Mouse (Mus musculus): Measurements from ENCODE around the gene Cacna1a. TPM values are rescaled to one million over a fixed set of nuclear protein-coding genes. Genes with fewer than 3 reads are reported as not detected.

The Cacna1a gene
- polyA plus RNA-seq, 1 experiment from 2014 or later: 3.3 TPM

DNA sequence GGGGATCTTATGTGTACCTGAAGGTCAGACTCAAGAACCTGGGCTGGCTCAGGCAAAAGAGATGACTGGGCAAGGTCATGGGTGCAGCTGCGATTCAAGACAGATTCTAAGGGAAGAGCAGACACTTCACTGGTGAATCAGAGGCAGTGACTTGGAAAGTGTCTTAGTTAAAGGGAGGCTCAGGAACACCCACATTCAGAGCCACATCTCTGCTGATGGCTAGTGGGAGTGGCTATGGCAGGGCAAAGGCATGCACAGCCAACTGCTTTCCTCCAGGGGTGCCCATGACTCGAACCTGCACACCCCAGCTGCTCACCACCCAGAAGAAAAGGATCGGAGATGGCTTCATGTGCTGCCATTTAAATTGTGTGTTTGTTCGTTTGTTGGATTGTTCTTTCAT lies 169.7 kb downstream of the Cacna1a start:
- Histone ChIP-seq H3K4me3 (replicated peaks) (no peak overlapping the region), H3K27me3 (replicated peaks) (peaks cover 53% of the 10 kb centered on the region), H3K27ac (no peak overlapping the region), H3K4me1 (replicated peaks) (0 out of 2 replicates have a peak, but pooled peaks cover 5% of the 10 kb centered on the region), H3K9me3 (no peaks in the 10 kb centered on the region), H3K4me2 (replicated peaks) (no peak overlapping the region), H3K9ac (no peak overlapping the region), H3K36me3 (no peaks in the 10 kb centered on the region)
- no peak for ATAC-seq
- WGBS: 82% methylated on average over 4 of the region's 4 CpGs

DNA sequence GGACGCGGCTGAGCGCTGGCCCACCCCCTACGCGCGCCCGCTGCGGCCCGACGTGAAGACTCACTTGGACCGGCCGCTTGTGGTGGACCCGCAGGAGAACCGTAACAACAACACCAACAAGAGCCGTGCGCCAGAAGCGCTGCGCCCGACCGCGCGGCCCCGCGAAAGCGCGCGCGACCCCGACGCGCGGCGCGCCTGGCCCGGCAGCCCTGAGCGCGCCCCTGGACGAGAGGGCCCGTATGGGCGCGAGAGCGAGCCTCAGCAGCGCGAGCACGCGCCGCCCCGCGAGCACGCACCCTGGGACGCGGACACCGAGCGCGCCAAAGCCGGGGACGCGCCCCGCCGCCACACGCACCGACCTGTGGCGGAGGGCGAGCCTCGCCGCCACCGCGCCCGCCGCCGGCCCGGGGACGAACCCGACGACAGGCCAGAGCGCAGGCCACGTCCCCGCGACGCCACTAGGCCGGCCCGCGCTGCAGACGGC lies 170.9 kb downstream of the Cacna1a start:
- Histone ChIP-seq H3K4me1 (replicated peaks) (0 out of 2 replicates have a peak, but pooled peaks cover 5% of the 10 kb centered on the region), H3K36me3 (no peaks in the 10 kb centered on the region), H3K9me3 (no peaks in the 10 kb centered on the region), H3K4me2 (replicated peaks) (peak overlapping the region; percentile 76), H3K27ac (no peak overlapping the region), H3K4me3 (replicated peaks) (peak overlapping the region; percentile 40), H3K9ac (no peak overlapping the region), H3K27me3 (replicated peaks) (peaks cover 53% of the 10 kb centered on the region)
- WGBS: under 1% methylated on average over 84 of the region's 84 CpGs
- ATAC-seq: no peak

GRCm38 (mm10) chr8:84561698-84562097 lies 173.5 kb downstream of the Cacna1a start:
- H3K4me3 ChIP-seq (replicated peaks): no peak overlapping the region
- no peak overlapping the region for H3K27ac ChIP-seq
- H3K9me3 ChIP-seq: no peaks in the 10 kb centered on the region
- H3K27me3 ChIP-seq (replicated peaks): peaks cover 44% of the 10 kb centered on the region
- 0 out of 2 replicates have a peak, but pooled peaks cover 5% of the 10 kb centered on the region for H3K4me1 ChIP-seq (replicated peaks)
- H3K9ac ChIP-seq: no peak overlapping the region
- ATAC-seq: no peak
- WGBS: 72% methylated on average over 4 of the region's 4 CpGs
- H3K4me2 ChIP-seq (replicated peaks): no peak overlapping the region
- H3K36me3 ChIP-seq: no peaks in the 10 kb centered on the region

DNA sequence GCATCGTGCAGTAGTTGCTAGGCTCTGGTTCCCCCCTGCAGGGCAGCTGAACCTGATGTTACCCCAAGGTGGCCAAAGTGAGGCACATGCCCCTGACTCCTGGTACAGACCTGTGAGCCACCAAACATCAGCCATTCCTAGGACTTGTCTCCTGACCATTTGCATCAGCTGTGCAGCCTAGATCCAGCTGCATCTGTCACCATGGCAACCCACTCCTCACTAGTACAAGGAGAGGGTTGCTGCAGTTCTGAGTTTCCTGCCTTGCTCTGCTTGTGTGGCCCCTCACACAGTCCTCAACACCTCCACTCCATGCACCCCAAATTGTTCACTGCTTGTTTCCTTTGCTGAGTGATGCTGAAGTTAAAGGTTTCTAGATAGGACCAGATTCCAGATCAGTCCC lies 175.8 kb downstream of the Cacna1a start:
- H3K4me1 ChIP-seq (replicated peaks): 0 out of 2 replicates have a peak, but pooled peaks cover 2% of the 10 kb centered on the region
- H3K27me3 ChIP-seq (replicated peaks): peaks cover 20% of the 10 kb centered on the region
- H3K9me3 ChIP-seq: no peaks in the 10 kb centered on the region
- no peak overlapping the region for H3K27ac ChIP-seq
- no peak overlapping the region for H3K9ac ChIP-seq
- no peak overlapping the region for H3K4me3 ChIP-seq (replicated peaks)
- no peaks in the 10 kb centered on the region for H3K36me3 ChIP-seq
- WGBS: 76% methylated on average over 1 of the region's 1 CpGs
- no peak for ATAC-seq
- H3K4me2 ChIP-seq (replicated peaks): no peak overlapping the region

DNA sequence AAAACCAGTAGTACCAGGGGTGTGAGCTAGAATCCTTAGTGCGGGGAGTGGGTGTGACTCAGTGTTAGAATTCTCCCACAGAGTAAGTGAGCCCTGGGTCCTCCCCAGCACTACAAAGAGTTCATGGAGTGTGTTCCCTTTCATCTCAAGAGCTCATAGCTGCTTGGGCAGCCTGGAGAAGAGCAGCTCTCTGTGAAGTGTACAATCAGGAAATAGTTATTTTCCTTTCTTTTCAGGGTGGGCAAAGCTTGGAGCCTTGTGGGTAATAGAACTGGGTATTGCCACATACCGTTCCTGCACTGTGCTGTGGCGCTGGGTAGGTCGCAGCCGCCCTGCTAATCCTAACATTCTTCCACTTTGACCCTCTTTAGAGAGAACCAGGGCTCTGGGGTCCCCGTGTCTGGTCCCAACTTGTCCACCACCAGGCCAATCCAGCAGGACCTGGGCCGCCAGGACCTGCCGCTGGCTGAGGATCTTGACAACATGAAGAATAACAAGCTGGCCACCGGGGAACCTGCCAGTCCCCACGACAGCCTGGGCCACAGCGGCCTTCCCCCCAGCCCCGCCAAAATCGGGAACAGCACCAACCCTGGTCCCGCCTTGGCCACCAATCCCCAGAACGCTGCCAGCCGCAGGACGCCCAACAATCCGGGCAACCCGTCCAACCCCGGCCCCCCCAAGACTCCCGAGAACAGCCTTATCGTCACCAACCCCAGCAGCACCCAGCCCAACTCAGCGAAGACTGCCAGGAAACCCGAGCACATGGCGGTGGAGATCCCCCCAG lies 177.5 kb downstream of the Cacna1a start:
- H3K4me2 ChIP-seq (replicated peaks): no peak overlapping the region
- no peak overlapping the region for H3K9ac ChIP-seq
- peaks cover 8% of the 10 kb centered on the region for H3K27me3 ChIP-seq (replicated peaks)
- no peaks in the 10 kb centered on the region for H3K36me3 ChIP-seq
- no peak overlapping the region for H3K4me3 ChIP-seq (replicated peaks)
- no peak for ATAC-seq
- no peak overlapping the region for H3K27ac ChIP-seq
- no peaks in the 10 kb centered on the region for H3K9me3 ChIP-seq
- no peaks in the 10 kb centered on the region for H3K4me1 ChIP-seq (replicated peaks)
- WGBS: 72% methylated on average over 25 of the region's 25 CpGs

GRCm38 (mm10) chr8:84566816-84567413 lies 178.7 kb downstream of the Cacna1a start:
- Histone ChIP-seq H3K27me3 (replicated peaks) (peaks cover 5% of the 10 kb centered on the region), H3K4me1 (replicated peaks) (no peaks in the 10 kb centered on the region), H3K36me3 (no peaks in the 10 kb centered on the region), H3K4me3 (replicated peaks) (no peak overlapping the region), H3K9ac (no peak overlapping the region), H3K9me3 (no peaks in the 10 kb centered on the region), H3K27ac (no peak overlapping the region), H3K4me2 (replicated peaks) (no peak overlapping the region)
- no peak for ATAC-seq
- WGBS: 76% methylated on average over 12 of the region's 12 CpGs

GRCm38 (mm10) chr8:84567541-84567940 lies 179.3 kb downstream of the Cacna1a start:
- Histone ChIP-seq H3K36me3 (no peaks in the 10 kb centered on the region), H3K9me3 (no peaks in the 10 kb centered on the region), H3K4me2 (replicated peaks) (no peak overlapping the region), H3K27me3 (replicated peaks) (peaks cover 5% of the 10 kb centered on the region), H3K4me1 (replicated peaks) (no peaks in the 10 kb centered on the region), H3K4me3 (replicated peaks) (no peak overlapping the region), H3K27ac (no peak overlapping the region), H3K9ac (no peak overlapping the region)
- no peak for ATAC-seq
- 64% methylated on average over 19 of the region's 19 CpGs for WGBS

DNA sequence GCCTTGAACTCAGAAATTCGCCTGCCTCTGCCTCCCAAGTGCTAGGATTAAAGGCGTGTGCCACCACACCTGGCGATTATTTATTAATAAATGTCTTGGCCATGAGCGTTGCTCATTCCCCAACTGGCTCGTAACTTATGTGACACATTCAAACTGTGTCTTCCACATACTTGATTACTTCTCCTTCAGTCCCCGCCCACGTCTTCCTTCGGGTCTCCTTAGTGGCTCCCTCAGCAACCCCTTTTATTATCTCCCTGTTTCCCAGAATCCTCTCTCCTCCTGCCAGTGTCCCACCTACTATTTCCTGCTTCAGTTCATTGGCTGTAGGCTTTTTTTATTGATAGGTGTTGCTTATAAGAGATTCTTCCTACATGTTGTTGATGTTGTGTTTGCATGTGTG lies 180.5 kb downstream of the Cacna1a start:
- H3K27me3 ChIP-seq (replicated peaks): peaks cover 5% of the 10 kb centered on the region
- WGBS: 78% methylated on average over 8 of the region's 8 CpGs
- no peak overlapping the region for H3K4me3 ChIP-seq (replicated peaks)
- H3K36me3 ChIP-seq: no peaks in the 10 kb centered on the region
- H3K9me3 ChIP-seq: no peaks in the 10 kb centered on the region
- no peaks in the 10 kb centered on the region for H3K4me1 ChIP-seq (replicated peaks)
- ATAC-seq: no peak
- no peak overlapping the region for H3K27ac ChIP-seq
- H3K4me2 ChIP-seq (replicated peaks): no peak overlapping the region
- H3K9ac ChIP-seq: no peak overlapping the region

DNA sequence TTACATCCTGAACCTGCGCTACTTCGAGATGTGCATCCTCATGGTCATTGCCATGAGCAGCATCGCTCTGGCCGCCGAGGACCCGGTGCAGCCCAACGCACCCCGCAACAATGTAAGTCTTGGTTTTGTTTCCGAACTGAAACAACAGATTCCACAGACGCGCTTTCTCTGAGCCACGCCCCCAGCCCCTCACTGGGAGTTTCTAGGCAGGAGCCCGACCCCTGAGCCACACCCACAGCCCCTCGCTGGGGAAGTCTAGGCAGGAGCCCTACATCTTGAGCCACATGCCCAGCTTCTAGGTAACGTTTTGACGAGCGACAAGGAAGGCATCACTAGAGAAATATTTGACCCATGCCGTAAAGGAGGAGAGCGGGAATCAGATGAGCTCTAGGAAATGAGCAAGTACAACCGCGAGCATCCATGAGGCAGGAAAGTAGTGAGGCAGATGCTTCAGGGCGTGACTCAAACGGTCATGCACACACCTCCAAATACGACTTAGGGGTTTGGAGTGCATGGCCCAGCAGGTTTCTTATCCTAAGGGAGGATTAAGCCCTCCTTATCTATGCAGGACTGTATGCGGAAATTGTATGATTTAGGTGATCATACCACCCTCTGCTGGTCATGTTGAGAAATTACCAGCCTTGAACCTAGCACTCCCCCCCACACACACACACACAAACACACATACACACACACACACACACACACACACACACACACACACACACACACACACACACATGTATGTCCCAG lies 181.9 kb downstream of the Cacna1a start:
- H3K27ac ChIP-seq: no peak overlapping the region
- no peak overlapping the region for H3K9ac ChIP-seq
- peaks cover 5% of the 10 kb centered on the region; the same call in 1 of the 2 replicates for H3K27me3 ChIP-seq (replicated peaks)
- no peak for ATAC-seq
- peak overlapping the region; percentile 35 for H3K4me2 ChIP-seq (replicated peaks)
- no peaks in the 10 kb centered on the region for H3K4me1 ChIP-seq (replicated peaks)
- no peak overlapping the region for H3K4me3 ChIP-seq (replicated peaks)
- 35% methylated on average over 25 of the region's 25 CpGs for WGBS
- H3K9me3 ChIP-seq: no peaks in the 10 kb centered on the region
- H3K36me3 ChIP-seq: no peaks in the 10 kb centered on the region

DNA sequence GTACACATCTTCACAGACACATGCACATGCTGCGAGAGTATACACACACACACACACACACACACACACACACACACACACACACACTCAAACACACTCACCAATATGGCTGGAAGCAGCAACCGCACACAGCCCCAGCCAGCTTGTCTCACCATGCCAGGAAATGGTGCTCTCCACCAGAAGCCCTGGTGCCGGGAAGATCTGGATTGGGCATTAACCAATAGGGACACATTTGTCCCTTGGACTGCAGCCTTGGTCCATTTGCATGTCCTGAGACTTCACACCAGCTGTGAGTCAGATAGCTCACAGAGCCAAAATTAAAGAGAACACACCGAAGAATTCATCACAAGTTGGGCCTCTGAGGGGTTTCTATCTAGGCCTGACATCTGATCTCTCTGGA lies 189.2 kb downstream of the Cacna1a start:
- no peak for ATAC-seq
- H3K27me3 ChIP-seq (replicated peaks): no peaks in the 10 kb centered on the region
- no peaks in the 10 kb centered on the region for H3K36me3 ChIP-seq
- H3K9me3 ChIP-seq: no peaks in the 10 kb centered on the region
- H3K4me3 ChIP-seq (replicated peaks): no peak overlapping the region
- H3K27ac ChIP-seq: no peak overlapping the region
- no peak overlapping the region for H3K9ac ChIP-seq
- no peak overlapping the region for H3K4me2 ChIP-seq (replicated peaks)
- 75% methylated on average over 4 of the region's 4 CpGs for WGBS
- no peaks in the 10 kb centered on the region for H3K4me1 ChIP-seq (replicated peaks)

DNA sequence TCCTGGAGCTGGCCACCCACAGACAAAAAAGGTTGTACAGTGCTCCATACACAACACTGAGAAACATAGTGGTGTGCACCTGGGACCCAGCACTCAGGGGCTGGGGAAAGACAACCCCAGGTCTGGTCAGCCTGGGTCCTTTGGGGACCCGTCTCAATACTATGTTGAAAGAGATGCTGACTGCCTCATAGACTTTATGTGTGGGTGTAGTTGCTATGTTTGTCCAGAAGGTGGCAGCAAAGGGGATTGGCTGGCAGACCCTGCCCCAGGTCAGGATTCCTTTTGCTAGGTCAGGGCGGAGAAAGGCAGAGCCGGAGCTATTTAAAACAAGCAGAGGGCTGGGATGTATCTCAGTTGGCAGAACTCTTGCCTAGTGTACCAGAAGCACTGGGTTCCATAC lies 191.4 kb downstream of the Cacna1a start:
- Histone ChIP-seq H3K9me3 (no peaks in the 10 kb centered on the region), H3K4me2 (replicated peaks) (no peak overlapping the region), H3K27me3 (replicated peaks) (no peaks in the 10 kb centered on the region), H3K27ac (no peak overlapping the region), H3K4me3 (replicated peaks) (no peak overlapping the region), H3K9ac (no peak overlapping the region), H3K36me3 (no peaks in the 10 kb centered on the region), H3K4me1 (replicated peaks) (no peaks in the 10 kb centered on the region)
- 17% methylated on average over 3 of the region's 3 CpGs for WGBS
- ATAC-seq: peak; percentile 41; the same call in 1 of the 2 replicates

DNA sequence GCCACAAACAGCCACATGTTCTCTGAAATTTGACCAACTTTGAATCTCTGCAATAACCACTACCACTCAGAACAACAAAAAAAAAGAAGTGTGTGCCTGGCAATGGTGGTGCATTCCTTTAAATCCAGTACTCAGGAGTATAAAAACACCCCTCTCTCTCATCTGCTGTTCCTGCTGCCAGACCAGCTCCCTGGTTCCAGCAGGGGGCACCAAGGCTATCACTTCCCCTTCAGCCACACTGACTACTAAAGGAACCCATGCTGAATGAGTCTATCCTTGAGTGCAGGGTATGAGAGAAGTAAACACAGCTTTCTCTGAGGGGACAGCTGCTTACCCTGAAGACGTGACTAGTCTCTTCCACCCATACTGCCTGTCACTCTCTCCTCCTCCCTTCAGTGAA lies 197.1 kb downstream of the Cacna1a start:
- Histone ChIP-seq H3K9me3 (no peaks in the 10 kb centered on the region), H3K4me1 (replicated peaks) (no peaks in the 10 kb centered on the region), H3K36me3 (no peaks in the 10 kb centered on the region), H3K9ac (no peak overlapping the region), H3K4me3 (replicated peaks) (no peak overlapping the region), H3K4me2 (replicated peaks) (no peak overlapping the region), H3K27me3 (replicated peaks) (no peaks in the 10 kb centered on the region), H3K27ac (no peak overlapping the region)
- ATAC-seq: no peak
- 25% methylated on average over 1 of the region's 1 CpGs for WGBS
